Mouse (Mus musculus): ENCODE results near the gene Akap17b. TPM values are rescaled to one million over a fixed set of nuclear protein-coding genes. Genes with fewer than 3 reads are reported as not detected.

The Akap17b gene
- polyA plus RNA-seq (2015; fragmentation: Nextera tagmentation; extraction: Ambion mirVana): 3.1 and 4.3 TPM in 2 replicates

DNA sequence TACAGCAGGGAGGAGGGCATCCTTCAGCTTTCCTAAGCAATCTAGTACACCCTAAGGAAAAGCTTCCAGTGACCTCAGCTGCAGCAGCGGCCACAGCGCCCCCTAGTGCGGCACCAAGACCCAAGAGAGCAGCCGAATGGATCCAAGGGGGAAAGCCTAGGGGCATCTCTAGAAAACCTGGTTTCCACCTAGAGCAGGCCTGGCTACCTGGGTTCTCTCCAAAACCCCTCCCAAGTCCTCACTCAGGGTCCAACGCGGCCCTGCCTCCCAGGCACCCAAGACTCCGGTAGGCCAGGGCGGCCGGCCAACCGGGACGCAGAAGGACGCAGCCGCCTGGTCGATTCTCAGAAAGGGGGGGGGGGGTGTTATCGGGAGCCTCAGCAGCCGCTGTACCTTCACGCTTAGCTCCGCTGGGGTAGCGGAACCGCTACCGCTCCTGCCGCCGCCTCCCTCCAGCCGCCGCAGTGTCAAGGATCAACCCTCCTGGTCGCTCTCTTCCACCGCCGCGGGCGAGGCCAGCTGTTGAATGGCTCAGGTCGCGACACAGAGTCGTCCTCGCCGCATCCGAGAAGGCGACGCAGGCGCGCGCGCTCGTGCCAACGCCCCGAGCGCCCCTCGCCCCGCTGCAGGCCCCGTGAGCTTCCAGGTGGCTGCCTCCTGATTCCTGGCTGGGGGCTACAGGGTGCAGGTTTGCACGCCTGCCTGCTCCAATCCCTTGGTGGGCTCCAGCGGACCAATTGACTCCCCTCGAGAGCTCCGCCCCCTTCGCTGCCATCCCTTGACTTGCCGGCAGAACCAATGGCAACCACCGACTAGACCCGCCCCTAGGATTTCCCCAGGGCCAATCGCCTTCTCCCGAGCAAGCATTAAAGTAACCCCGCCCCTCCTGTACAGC, at the start of gene Akap17b:
Gene Akap17b, minus strand, starts transcription at position 739 of the 895 bp plus-strand sequence.
- Histone ChIP-seq H3K9ac (peak within 1 kb of the TSS; percentile 63), H3K4me3 (peak within 1 kb of the TSS; percentile 61), H3K4me1 (peaks cover 3% of the 10 kb centered on the region; the same call in 1 of the 2 replicates), H3K4me2 (peak within 1 kb of the TSS; percentile 52), H3K36me3 (ENCODE audit: poor library complexity, severe bottlenecking) (no peaks in the 10 kb centered on the region), H3K27me3 (no peaks in the 10 kb centered on the region), H3K27ac (peak within 1 kb of the TSS; percentile 61), H3K9me3 (replicated peaks) (no peaks in the 10 kb centered on the region)
- 19% methylated on average over 47 of the region's 60 CpGs for WGBS
- ATAC-seq: peak; percentile 97

DNA sequence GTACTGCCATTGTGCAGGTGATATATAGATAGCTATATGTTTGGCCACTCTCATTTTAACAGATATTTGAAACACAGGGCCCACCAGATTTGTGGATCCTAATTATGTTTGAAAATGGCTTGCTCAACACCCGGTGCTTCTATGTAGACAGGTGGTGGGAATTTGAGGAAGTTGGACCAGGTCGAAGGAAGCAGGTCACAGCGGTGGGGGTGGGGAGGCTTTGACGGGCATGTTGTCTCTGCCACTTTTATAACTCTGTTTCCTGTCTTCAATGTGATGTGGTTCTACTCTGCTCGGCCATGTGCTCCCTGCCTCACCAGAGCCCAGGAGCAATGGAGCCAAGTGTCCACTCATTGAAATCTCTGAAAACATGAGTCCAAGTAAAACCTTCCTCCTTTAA, 46.2 kb upstream of the Akap17b start:
- no peak overlapping the region for H3K4me3 ChIP-seq
- no peaks in the 10 kb centered on the region for H3K4me1 ChIP-seq
- no peaks in the 10 kb centered on the region for H3K36me3 ChIP-seq (ENCODE audit: poor library complexity, severe bottlenecking)
- no peaks in the 10 kb centered on the region for H3K9me3 ChIP-seq (replicated peaks)
- H3K27ac ChIP-seq: no peak overlapping the region
- no peak overlapping the region for H3K4me2 ChIP-seq
- H3K27me3 ChIP-seq: no peaks in the 10 kb centered on the region
- no peak overlapping the region for H3K9ac ChIP-seq
- ATAC-seq: no peak
- WGBS: 84% methylated on average over 5 of the region's 5 CpGs

DNA sequence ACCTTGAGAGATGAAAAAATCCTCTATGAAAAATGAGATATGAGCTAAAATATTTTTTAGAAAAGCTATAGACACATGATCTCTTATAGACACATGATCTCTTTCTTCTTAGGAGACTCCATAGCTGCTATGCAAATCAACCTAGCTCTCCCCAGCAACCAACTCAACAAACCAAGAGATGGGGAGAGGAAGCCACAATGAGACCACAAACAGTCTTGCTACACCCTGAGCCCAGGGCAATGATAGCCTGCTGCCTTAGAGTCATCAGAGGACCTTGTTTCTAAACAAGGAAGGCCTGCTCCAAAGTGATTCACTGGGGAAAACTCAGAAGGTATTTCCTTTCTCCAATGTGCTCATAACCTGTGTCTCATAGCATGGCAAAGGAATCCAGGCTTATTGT, 44.5 kb upstream of the Akap17b start:
- no peak for ATAC-seq
- Histone ChIP-seq H3K9me3 (replicated peaks) (no peaks in the 10 kb centered on the region), H3K27ac (no peak overlapping the region), H3K4me2 (no peak overlapping the region), H3K4me1 (no peaks in the 10 kb centered on the region), H3K27me3 (no peaks in the 10 kb centered on the region), H3K9ac (no peak overlapping the region), H3K36me3 (ENCODE audit: poor library complexity, severe bottlenecking) (no peaks in the 10 kb centered on the region), H3K4me3 (no peak overlapping the region)

DNA sequence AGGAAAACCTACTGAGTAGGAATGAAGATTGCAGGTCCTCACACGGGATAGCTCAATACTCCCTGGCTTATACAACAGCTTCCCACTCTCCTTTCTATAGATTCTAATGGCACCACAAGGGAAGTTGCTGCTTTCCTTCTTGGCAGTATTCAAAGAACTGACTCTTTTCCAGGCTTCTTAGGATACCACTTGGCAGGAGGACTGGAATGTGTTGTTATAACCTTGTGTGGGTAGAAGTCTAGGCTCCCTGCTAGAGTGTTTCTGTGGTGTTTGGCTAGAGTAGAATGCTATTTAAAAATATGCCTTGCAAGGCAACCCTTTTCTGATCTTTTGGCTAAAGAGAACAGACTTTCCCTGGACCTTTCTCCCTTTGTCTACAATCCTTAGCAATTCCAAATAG, 31.6 kb upstream of the Akap17b start:
- Histone ChIP-seq H3K9me3 (replicated peaks) (no peaks in the 10 kb centered on the region), H3K4me2 (no peak overlapping the region), H3K9ac (no peak overlapping the region), H3K4me1 (no peaks in the 10 kb centered on the region), H3K4me3 (no peak overlapping the region), H3K27me3 (no peaks in the 10 kb centered on the region), H3K27ac (no peak overlapping the region), H3K36me3 (ENCODE audit: poor library complexity, severe bottlenecking) (no peaks in the 10 kb centered on the region)
- 78% methylated on average over 1 of the region's 1 CpGs for WGBS
- ATAC-seq: no peak

DNA sequence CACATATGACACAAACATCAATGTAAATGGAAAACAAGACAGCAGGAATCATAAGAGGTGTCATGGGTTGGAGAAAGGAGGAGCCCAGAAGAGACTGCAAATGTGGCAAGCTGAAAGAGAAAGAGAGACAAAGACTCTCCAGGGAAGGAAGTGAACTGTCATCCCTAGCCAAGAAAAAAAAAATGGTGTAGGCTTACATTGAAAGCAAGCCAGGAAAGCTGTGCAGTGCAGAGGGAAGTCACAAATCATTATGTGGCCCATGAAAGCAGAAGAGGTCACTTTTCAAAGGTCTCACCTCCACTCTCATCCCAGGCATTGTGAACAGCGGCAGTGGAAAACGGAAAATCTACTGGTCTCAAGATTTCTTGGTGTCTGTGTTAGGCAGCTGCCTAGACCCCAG, 27.5 kb upstream of the Akap17b start:
- Histone ChIP-seq H3K9me3 (replicated peaks) (no peaks in the 10 kb centered on the region), H3K9ac (no peak overlapping the region), H3K4me3 (no peak overlapping the region), H3K4me1 (no peaks in the 10 kb centered on the region), H3K36me3 (ENCODE audit: poor library complexity, severe bottlenecking) (no peaks in the 10 kb centered on the region), H3K27me3 (no peaks in the 10 kb centered on the region), H3K27ac (no peak overlapping the region), H3K4me2 (no peak overlapping the region)
- no peak for ATAC-seq
- 76% methylated on average over 2 of the region's 2 CpGs for WGBS

DNA sequence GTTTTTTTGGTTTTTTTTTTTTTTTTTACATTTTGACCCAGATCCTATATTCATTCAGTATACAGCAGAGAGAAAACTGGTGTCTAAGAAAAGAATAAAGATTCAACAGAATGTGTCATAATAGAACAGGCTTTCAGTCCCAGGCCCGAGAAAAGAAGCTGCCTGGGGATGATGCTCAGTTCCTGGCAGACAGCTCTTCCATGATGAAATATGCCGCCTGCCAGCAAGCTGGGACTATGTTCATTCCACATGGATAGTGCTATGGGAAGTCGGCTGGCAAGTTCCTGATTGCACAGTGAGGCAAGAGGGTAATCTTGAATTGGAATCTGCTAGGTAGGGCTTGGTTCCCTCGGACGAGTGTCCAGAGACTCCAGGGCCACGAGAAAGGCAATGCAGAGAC, 5.1 kb downstream of the Akap17b start:
- Histone ChIP-seq H3K9me3 (replicated peaks) (no peaks in the 10 kb centered on the region), H3K9ac (no peak overlapping the region), H3K27me3 (no peaks in the 10 kb centered on the region), H3K27ac (no peak overlapping the region), H3K4me2 (no peak overlapping the region), H3K4me1 (peaks cover 3% of the 10 kb centered on the region; the same call in 1 of the 2 replicates), H3K4me3 (no peak overlapping the region), H3K36me3 (ENCODE audit: poor library complexity, severe bottlenecking) (no peaks in the 10 kb centered on the region)
- ATAC-seq: no peak
- WGBS: 84% methylated on average over 6 of the region's 6 CpGs

DNA sequence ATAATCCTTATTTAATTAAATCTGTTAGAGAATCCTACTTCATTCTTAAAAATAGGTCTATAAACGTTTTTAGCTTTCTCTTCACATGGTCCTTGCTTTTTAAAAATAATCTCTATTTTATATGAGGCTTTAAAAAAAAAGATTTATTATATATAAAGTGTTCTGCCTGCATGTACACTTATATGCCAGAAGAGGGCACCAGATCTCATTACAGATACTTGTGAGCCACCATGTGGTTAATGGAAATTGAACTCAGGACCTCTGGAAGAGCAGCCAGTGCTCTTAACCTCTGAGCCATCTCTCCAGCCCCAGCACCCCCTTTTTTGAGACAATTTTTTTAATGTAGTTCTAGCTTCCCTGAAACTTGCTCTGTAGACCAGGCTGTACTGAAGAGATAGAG, 14.4 kb downstream of the Akap17b start:
- 5% methylated on average over 1 of the region's 1 CpGs for WGBS

DNA sequence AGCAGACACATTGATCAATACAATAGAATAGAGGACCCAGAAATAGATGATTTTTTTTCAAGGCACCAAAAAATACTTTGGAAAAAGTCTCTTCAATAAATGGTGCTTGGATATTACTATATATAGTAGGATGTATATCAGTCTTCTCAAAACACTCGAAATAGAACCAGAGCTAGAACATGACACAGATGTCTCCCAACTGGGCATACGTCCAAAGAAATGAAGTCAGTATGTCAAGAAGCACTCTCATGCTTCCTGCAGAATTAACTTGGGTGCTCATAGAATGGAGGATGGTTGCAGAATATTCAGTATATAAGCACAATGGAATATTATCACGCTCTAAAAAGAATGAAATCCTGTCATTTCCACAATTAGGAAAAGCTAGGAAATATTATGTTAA, 17.1 kb downstream of the Akap17b start:
- no peak for ATAC-seq
- Histone ChIP-seq H3K4me1 (no peaks in the 10 kb centered on the region), H3K4me2 (no peak overlapping the region), H3K36me3 (ENCODE audit: poor library complexity, severe bottlenecking) (no peaks in the 10 kb centered on the region), H3K27me3 (no peaks in the 10 kb centered on the region), H3K9me3 (replicated peaks) (no peaks in the 10 kb centered on the region), H3K27ac (no peak overlapping the region), H3K9ac (no peak overlapping the region), H3K4me3 (no peak overlapping the region)
- WGBS: 68% methylated on average over 3 of the region's 3 CpGs

More for the DNA sequence above, 14.4 kb downstream of the Akap17b start:
- no peaks in the 10 kb centered on the region for H3K36me3 ChIP-seq (ENCODE audit: poor library complexity, severe bottlenecking)
- no peak overlapping the region for H3K4me3 ChIP-seq
- no peaks in the 10 kb centered on the region for H3K9me3 ChIP-seq (replicated peaks)
- H3K4me1 ChIP-seq: no peaks in the 10 kb centered on the region
- H3K9ac ChIP-seq: no peak overlapping the region
- no peaks in the 10 kb centered on the region for H3K27me3 ChIP-seq
- no peak overlapping the region for H3K27ac ChIP-seq
- H3K4me2 ChIP-seq: no peak overlapping the region
- ATAC-seq: no peak

DNA sequence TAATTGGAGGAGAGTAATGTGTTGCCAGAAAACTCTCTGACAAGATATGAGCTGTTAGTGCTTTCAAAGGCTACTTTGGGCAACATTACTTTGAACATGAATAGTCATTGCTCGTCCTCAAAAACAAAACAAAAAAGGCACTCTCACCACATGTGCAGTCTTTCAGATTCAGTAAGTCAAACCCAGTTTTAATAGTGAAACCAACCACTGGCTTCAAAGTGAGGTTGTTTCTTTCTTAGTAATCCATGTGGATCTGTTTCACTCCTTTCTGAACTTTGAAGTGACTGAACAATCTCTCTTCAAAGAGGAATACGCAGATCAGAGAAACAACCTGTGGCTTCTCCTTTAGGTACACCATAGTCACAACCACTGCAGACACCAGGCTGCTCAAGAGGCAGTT, 36.1 kb downstream of the Akap17b start:
- Histone ChIP-seq H3K9me3 (replicated peaks) (no peaks in the 10 kb centered on the region), H3K4me2 (no peak overlapping the region), H3K9ac (no peak overlapping the region), H3K27me3 (no peaks in the 10 kb centered on the region), H3K27ac (no peak overlapping the region), H3K4me1 (no peaks in the 10 kb centered on the region), H3K4me3 (no peak overlapping the region), H3K36me3 (ENCODE audit: poor library complexity, severe bottlenecking) (peaks cover 24% of the 10 kb centered on the region; the same call in 1 of the 2 replicates)
- ATAC-seq: no peak
- 82% methylated on average over 2 of the region's 2 CpGs for WGBS

DNA sequence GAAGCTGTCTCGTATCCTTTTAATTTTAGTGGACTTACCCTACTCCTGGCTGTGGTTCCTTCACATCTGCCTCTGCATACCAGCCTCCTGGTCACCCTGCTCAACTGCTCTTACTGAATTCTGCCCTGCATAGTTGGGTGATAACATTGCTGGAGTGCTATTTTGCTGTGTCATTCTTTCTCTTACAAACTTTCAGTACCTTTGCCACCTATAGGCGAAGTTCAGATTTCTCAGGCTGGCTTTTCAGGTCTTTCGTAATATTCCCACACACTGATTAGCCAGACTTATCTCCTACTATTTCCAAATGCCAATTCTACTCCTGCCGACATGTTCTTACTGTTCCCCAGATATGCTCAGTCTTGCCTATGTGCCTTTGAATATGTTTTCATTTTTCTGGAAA, 41.2 kb downstream of the Akap17b start:
- Histone ChIP-seq H3K4me3 (no peak overlapping the region), H3K9me3 (replicated peaks) (no peaks in the 10 kb centered on the region), H3K27ac (no peak overlapping the region), H3K9ac (no peak overlapping the region), H3K4me2 (no peak overlapping the region), H3K4me1 (peaks cover 15% of the 10 kb centered on the region; the same call in 1 of the 2 replicates), H3K36me3 (ENCODE audit: poor library complexity, severe bottlenecking) (peaks cover 34% of the 10 kb centered on the region; the same call in 1 of the 2 replicates), H3K27me3 (no peaks in the 10 kb centered on the region)
- 81% methylated on average over 4 of the region's 4 CpGs for WGBS
- ATAC-seq: no peak

DNA sequence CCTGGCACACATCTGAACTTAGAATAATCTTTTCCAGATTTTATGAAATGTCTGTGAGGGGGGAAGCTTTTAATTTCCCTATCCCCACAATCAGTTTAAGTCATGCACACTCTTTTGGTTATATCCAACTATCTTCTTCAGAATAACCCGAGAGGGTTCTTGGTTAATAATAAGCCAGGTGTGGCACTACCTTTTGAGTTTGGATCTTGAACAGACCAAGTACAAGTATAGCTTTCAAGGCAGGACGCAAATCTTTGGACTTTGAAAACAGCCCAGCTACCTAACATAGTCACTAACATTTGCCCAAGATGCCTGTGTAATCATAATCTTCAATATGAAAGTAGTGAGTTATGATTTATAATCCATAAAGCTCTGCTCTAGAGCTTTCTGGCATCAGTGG, 42.3 kb downstream of the Akap17b start:
- ATAC-seq: no peak
- H3K9me3 ChIP-seq (replicated peaks): no peaks in the 10 kb centered on the region
- no peak overlapping the region for H3K9ac ChIP-seq
- no peaks in the 10 kb centered on the region for H3K27me3 ChIP-seq
- H3K4me3 ChIP-seq: no peak overlapping the region
- 91% methylated on average over 2 of the region's 2 CpGs for WGBS
- peaks cover 15% of the 10 kb centered on the region; the same call in 1 of the 2 replicates for H3K4me1 ChIP-seq
- H3K27ac ChIP-seq: no peak overlapping the region
- peaks cover 34% of the 10 kb centered on the region; the same call in 1 of the 2 replicates for H3K36me3 ChIP-seq (ENCODE audit: poor library complexity, severe bottlenecking)
- H3K4me2 ChIP-seq: no peak overlapping the region

DNA sequence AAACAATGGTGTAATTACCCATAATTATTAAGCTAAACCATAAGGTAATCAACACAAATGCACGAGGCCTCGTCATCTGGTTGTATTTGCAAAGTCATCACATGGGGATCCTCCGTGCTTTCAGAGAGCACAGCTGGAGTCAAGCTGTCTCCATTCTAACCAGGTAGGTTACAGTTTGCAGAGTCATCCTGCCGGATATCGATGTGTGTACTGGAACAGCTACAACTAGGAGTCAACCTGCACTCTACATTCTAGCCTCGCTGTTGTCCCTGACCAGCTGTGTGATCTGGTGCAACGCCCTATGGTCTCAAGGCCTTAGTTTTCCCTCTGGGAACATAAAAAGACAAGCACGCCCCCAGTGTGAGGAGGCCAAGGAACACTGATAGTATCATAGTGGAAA, 45.1 kb downstream of the Akap17b start:
- no peak overlapping the region for H3K27ac ChIP-seq
- peak overlapping the region; percentile 67 for H3K4me2 ChIP-seq
- H3K4me3 ChIP-seq: peak overlapping the region; percentile 61
- WGBS: 77% methylated on average over 8 of the region's 8 CpGs
- H3K36me3 ChIP-seq (ENCODE audit: poor library complexity, severe bottlenecking): peaks cover 22% of the 10 kb centered on the region; the same call in 1 of the 2 replicates
- no peak for ATAC-seq
- peaks cover 15% of the 10 kb centered on the region; the same call in 1 of the 2 replicates for H3K4me1 ChIP-seq
- H3K27me3 ChIP-seq: no peaks in the 10 kb centered on the region
- no peak overlapping the region for H3K9ac ChIP-seq
- H3K9me3 ChIP-seq (replicated peaks): no peaks in the 10 kb centered on the region

Measured in forebrain, embryonic 13.5 days (tissue).